Mouse (Mus musculus): ENCODE results near the gene Ccdc177. TPM values are rescaled to one million over a fixed set of nuclear protein-coding genes. Genes with fewer than 3 reads are reported as not detected.

Ccdc177 gene
- polyA plus RNA-seq, 1 experiment from 2014 or later: 5.9 TPM

GRCm38 (mm10) chr12:80728207-80728606 is 32.3 kb downstream of the Ccdc177 start:
- WGBS: 11% methylated on average over 1 of the region's 1 CpGs
- Histone ChIP-seq H3K4me1 (no peaks in the 10 kb centered on the region), H3K4me2 (no peak overlapping the region), H3K9ac (no peak overlapping the region), H3K27ac (no peak overlapping the region), H3K36me3 (replicated peaks) (no peaks in the 10 kb centered on the region), H3K4me3 (no peak overlapping the region), H3K9me3 (no peaks in the 10 kb centered on the region), H3K27me3 (replicated peaks) (no peaks in the 10 kb centered on the region)
- ATAC-seq (replicated peaks): no peak

DNA sequence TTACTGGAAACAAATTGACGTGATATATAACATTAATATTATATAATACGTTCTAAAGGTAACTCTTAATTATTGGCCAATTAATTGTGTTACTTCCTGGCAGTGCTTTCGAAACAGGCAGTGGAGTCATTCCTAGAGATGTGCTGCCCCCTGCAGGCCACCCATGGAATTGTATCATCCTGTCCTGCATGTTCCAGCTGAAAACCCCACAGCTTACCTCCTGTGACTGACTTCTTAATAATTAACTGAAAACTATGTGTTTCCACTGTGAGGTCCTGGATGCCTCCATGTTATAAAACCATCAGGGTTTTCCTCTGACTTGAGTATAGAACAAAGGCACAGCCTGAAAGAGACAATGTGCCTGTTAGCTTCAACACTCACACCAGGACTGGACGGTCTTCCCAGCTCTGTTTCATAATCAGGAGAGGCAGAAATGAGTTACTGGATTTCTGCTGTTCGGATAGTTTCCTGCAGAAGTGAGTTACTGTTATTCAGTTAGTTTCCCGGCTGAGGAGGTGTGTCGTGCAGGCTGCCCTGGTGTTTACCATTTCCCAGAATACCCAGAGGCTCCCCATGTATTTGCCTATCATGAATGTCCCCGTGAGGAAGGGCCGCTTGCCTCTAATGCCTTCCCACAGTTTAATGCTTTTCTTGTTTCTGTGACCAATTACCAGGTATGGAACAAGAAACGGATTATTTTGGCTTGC is 35.5 kb downstream of the Ccdc177 start:
- H3K4me3 ChIP-seq: no peak overlapping the region
- H3K4me2 ChIP-seq: no peak overlapping the region
- no peak for ATAC-seq (replicated peaks)
- no peak overlapping the region for H3K9ac ChIP-seq
- H3K27ac ChIP-seq: no peak overlapping the region
- 28% methylated on average over 10 of the region's 10 CpGs for WGBS
- H3K9me3 ChIP-seq: no peaks in the 10 kb centered on the region
- H3K27me3 ChIP-seq (replicated peaks): no peaks in the 10 kb centered on the region
- no peaks in the 10 kb centered on the region for H3K4me1 ChIP-seq
- no peaks in the 10 kb centered on the region for H3K36me3 ChIP-seq (replicated peaks)

DNA sequence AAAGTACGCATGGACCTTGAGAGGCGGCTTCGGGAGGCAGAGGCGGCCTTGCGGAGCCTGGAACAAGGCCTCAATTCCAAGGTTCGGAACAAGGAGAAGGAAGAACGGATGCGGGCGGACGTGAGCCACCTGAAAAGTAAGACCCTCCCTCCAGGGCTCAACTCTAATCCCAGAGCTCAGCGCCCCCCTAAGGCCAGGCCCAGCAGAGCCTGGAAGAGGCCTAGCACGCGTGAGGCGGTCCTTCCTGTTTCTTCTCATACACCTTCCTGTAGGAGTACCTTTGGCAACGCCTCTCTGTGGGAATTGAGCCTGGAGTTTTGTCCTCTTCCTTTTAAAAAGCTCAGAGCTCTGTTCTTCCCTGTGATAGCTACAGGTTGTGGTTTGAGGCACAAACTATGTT is 39.0 kb downstream of the Ccdc177 start:
- Histone ChIP-seq H3K36me3 (replicated peaks) (no peaks in the 10 kb centered on the region), H3K4me3 (no peak overlapping the region), H3K27ac (no peak overlapping the region), H3K9me3 (no peaks in the 10 kb centered on the region), H3K9ac (no peak overlapping the region), H3K4me1 (no peaks in the 10 kb centered on the region), H3K4me2 (no peak overlapping the region), H3K27me3 (replicated peaks) (no peaks in the 10 kb centered on the region)
- WGBS: 87% methylated on average over 15 of the region's 15 CpGs
- no peak for ATAC-seq (replicated peaks)

DNA sequence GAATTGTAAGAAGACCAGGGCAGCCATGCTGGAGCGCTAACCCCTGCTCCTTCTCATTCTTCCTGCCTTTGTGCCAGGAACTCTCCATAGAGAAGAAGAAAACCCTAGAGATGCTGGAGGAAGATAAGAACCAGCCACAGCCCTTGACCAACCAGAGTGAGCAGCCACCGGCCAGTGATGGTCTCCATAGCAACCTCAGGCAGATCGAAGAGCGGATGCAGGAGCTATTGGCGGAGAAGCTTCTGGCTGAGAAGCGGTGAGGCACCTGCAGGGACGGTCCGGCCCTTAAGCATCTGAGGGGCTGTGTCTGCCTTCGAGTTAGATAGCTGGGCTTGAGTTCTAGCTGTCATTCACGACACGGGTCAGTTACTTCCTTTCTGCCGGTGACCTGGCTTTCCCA is 40.0 kb downstream of the Ccdc177 start:
- 28% methylated on average over 12 of the region's 12 CpGs for whole genome bisulfite sequencing
- Histone ChIP-seq H3K4me2 (no peak overlapping the region), H3K27me3 (replicated peaks) (no peaks in the 10 kb centered on the region), H3K27ac (no peak overlapping the region), H3K9me3 (no peaks in the 10 kb centered on the region), H3K4me1 (no peaks in the 10 kb centered on the region), H3K4me3 (no peak overlapping the region), H3K36me3 (replicated peaks) (no peaks in the 10 kb centered on the region), H3K9ac (no peak overlapping the region)
- ATAC-seq (replicated peaks): no peak

DNA sequence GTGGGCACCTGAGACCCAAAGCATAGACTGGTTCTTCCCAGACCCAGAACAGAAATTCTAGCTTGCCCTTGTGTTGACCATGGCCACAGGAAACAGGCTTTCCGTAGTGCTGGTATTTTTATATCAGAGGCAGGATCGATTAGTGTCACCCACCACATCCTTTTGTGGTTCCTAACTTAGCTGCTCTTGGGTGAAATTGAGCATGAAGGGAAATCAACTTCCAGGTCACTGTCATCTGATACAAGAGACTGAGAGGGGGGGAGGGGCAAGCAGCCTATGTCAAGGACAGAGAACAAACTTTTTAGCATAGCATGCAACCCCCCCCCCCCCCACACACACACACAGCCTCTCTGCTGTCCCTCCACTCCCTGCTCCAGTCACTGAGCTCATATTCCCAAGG is 41.3 kb downstream of the Ccdc177 start:
- Histone ChIP-seq H3K27ac (no peak overlapping the region), H3K9ac (no peak overlapping the region), H3K4me2 (no peak overlapping the region), H3K27me3 (replicated peaks) (no peaks in the 10 kb centered on the region), H3K9me3 (no peaks in the 10 kb centered on the region), H3K36me3 (replicated peaks) (no peaks in the 10 kb centered on the region), H3K4me1 (no peaks in the 10 kb centered on the region), H3K4me3 (no peak overlapping the region)
- no peak for ATAC-seq (replicated peaks)
- WGBS: 71% methylated on average over 2 of the region's 2 CpGs

DNA sequence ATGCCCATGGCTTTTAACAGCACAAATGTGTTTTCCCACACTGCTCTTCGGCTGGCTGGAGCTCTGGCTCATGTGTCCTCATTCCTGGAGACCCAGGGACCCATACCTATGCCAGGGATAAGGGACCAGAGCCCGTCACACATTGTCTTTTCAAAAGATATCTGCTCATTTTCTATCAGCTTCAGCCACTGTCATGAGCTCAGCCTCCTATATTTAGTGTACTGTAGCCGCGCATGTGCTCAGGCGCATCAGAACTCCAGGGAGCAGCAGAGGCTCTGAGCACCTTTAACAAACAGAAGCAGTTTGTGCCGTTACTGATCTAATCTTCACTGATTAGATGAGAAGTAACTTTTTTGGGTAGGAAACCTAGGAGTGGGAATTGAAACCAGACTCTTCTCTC is 44.6 kb downstream of the Ccdc177 start:
- WGBS: 76% methylated on average over 6 of the region's 6 CpGs
- no peak overlapping the region for H3K4me2 ChIP-seq

DNA sequence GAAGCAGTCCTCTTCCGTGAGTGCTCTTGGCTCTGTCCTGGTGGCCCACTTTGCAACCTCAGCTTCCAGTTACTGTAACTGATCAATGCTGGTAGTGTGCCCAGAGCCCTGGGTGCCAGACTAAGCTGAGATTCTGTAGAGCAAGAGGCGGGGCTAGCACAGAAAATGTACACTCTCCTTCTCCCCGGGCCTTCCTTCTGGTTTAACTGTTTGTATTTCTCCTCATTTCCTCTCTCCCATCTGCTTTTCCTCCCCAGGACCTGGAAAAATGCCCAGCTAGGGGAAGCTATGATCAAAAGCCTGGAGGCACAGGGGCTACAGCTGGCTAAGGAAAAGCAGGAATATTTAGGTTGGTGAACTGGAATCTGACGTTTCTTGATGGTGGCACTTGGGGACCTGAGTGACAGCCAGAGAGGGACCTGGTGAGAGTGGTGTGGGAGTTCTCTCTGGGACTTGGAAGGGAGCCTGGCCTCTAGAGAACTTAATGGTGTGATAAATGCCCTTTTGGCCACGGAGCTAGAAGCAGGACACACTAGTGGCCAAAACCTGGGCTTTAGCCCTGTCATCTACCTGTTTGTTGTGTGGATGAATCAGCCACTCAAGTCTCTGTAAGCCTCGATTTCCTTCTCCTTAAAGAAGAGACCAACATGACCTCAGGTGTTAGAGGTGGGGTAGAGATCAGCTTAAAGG is 53.4 kb downstream of the Ccdc177 start:
- H3K4me1 ChIP-seq: no peaks in the 10 kb centered on the region; the same call in 1 of the 2 replicates
- 45% methylated on average over 6 of the region's 6 CpGs for WGBS
- no peak overlapping the region for H3K9ac ChIP-seq
- H3K4me3 ChIP-seq: no peak overlapping the region
- no peak for ATAC-seq (replicated peaks)
- no peaks in the 10 kb centered on the region for H3K9me3 ChIP-seq
- H3K27ac ChIP-seq: no peak overlapping the region
- H3K36me3 ChIP-seq (replicated peaks): no peaks in the 10 kb centered on the region
- no peak overlapping the region for H3K4me2 ChIP-seq
- H3K27me3 ChIP-seq (replicated peaks): no peaks in the 10 kb centered on the region

More for the DNA sequence above, 44.6 kb downstream of the Ccdc177 start:
- no peak overlapping the region for H3K27ac ChIP-seq
- no peaks in the 10 kb centered on the region for H3K9me3 ChIP-seq
- no peaks in the 10 kb centered on the region for H3K4me1 ChIP-seq
- H3K4me3 ChIP-seq: no peak overlapping the region
- no peak for ATAC-seq (replicated peaks)
- H3K36me3 ChIP-seq (replicated peaks): no peaks in the 10 kb centered on the region
- H3K27me3 ChIP-seq (replicated peaks): no peaks in the 10 kb centered on the region
- H3K9ac ChIP-seq: no peak overlapping the region

- no peak for ATAC-seq (replicated peaks)
- no peaks in the 10 kb centered on the region for H3K27me3 ChIP-seq (replicated peaks)
Measured at GRCm38 (mm10) chr12:80706208-80706914, 54.1 kb downstream of the Ccdc177 start.

More at GRCm38 (mm10) chr12:80706208-80706914, 54.1 kb downstream of the Ccdc177 start:
- H3K27ac ChIP-seq: no peak overlapping the region
- WGBS: 59% methylated on average over 11 of the region's 11 CpGs
- no peak overlapping the region for H3K4me2 ChIP-seq
- no peaks in the 10 kb centered on the region; the same call in 1 of the 2 replicates for H3K4me1 ChIP-seq
- no peak overlapping the region for H3K4me3 ChIP-seq
- H3K36me3 ChIP-seq (replicated peaks): no peaks in the 10 kb centered on the region
- H3K9ac ChIP-seq: no peak overlapping the region
- no peaks in the 10 kb centered on the region for H3K9me3 ChIP-seq

Other genes starting within 250 kb of the Ccdc177 start
- gene Galnt16, start 242.4 kb downstream of the Ccdc177 start, polyA plus RNA-seq (2015; fragmentation: Nextera tagmentation; extraction: Ambion mirVana): 39.5 and 42.4 TPM in 2 replicates
- 24.3 and 27.5 TPM in 2 replicates for gene Slc39a9, start 116.8 kb downstream of the Ccdc177 start, polyA plus RNA-seq (2015; fragmentation: Nextera tagmentation; extraction: Ambion mirVana)
- 292 and 300 TPM in 2 replicates for gene Erh, start 116.3 kb downstream of the Ccdc177 start, polyA plus RNA-seq (2015; fragmentation: Nextera tagmentation; extraction: Ambion mirVana)
- gene Plekhd1, start 68.1 kb downstream of the Ccdc177 start, polyA plus RNA-seq (2015; fragmentation: Nextera tagmentation; extraction: Ambion mirVana): 3.3 and 3.8 TPM in 2 replicates
- 13.2 and 13.6 TPM in 2 replicates for gene Susd6, start 29.8 kb upstream of the Ccdc177 start, polyA plus RNA-seq (2015; fragmentation: Nextera tagmentation; extraction: Ambion mirVana)
- 404 and 430 TPM in 2 replicates for gene Srsf5, start 184.8 kb upstream of the Ccdc177 start, polyA plus RNA-seq (2015; fragmentation: Nextera tagmentation; extraction: Ambion mirVana)
- 0.50 and 0.66 TPM in 2 replicates for gene Slc10a1, start 208.0 kb upstream of the Ccdc177 start, polyA plus RNA-seq (2015; fragmentation: Nextera tagmentation; extraction: Ambion mirVana)

Data from midbrain, embryonic 15.5 days (tissue).